Mouse (Mus musculus): Measurements from ENCODE around the gene Cd44. TPM values are rescaled to one million over a fixed set of nuclear protein-coding genes. Genes with fewer than 3 reads are reported as not detected.

The Cd44 gene
- polyA plus RNA-seq, 1 experiment from 2014 or later: 13.4 TPM

GRCm38 (mm10) chr2:102905604-102906003, 4.1 kb upstream of the Cd44 start:
- Histone ChIP-seq H3K36me3 (no peaks in the 10 kb centered on the region), H3K4me1 (peaks cover 22% of the 10 kb centered on the region), H3K27ac (no peak overlapping the region), H3K4me3 (no peak overlapping the region), H3K27me3 (ENCODE audit: insufficient read depth, poor library complexity, severe bottlenecking) (no peaks in the 10 kb centered on the region), H3K9me3 (no peaks in the 10 kb centered on the region)
- WGBS: 55% methylated on average over 3 of the region's 3 CpGs
- no peak for DNase-seq (ENCODE audit: low spot score)

- Histone ChIP-seq H3K27me3 (ENCODE audit: insufficient read depth, poor library complexity, severe bottlenecking) (no peaks in the 10 kb centered on the region), H3K4me1 (peaks cover 36% of the 10 kb centered on the region), H3K4me3 (peak overlapping the region; percentile 72), H3K9me3 (no peaks in the 10 kb centered on the region), H3K36me3 (no peaks in the 10 kb centered on the region), H3K27ac (peak overlapping the region; percentile 88)
- WGBS: 23% methylated on average over 3 of the region's 3 CpGs
- DNase-seq (ENCODE audit: low spot score): no peak
Observed at GRCm38 (mm10) chr2:102901828-102902223, 361 bp upstream of the Cd44 start.

GRCm38 (mm10) chr2:102900230-102900721, 1.2 kb downstream of the Cd44 start:
- no peaks in the 10 kb centered on the region for H3K36me3 ChIP-seq
- no peaks in the 10 kb centered on the region for H3K9me3 ChIP-seq
- H3K27ac ChIP-seq: peak overlapping the region; percentile 88
- peak overlapping the region; percentile 72 for H3K4me3 ChIP-seq
- H3K27me3 ChIP-seq (ENCODE audit: insufficient read depth, poor library complexity, severe bottlenecking): no peaks in the 10 kb centered on the region
- peaks cover 32% of the 10 kb centered on the region for H3K4me1 ChIP-seq
- DNase-seq (ENCODE audit: low spot score): no peak
- WGBS: 46% methylated on average over 7 of the region's 7 CpGs

- peaks cover 36% of the 10 kb centered on the region for H3K4me1 ChIP-seq
- no peaks in the 10 kb centered on the region for H3K36me3 ChIP-seq
- no peak overlapping the region; the same call in 1 of the 2 replicates for H3K27ac ChIP-seq
- WGBS: 50% methylated on average over 3 of the region's 3 CpGs
- no peaks in the 10 kb centered on the region for H3K27me3 ChIP-seq (ENCODE audit: insufficient read depth, poor library complexity, severe bottlenecking)
- no peaks in the 10 kb centered on the region for H3K9me3 ChIP-seq
- H3K4me3 ChIP-seq: peak overlapping the region; percentile 72; the same call in 1 of the 2 replicates
- no peak for DNase-seq (ENCODE audit: low spot score)
Observed at GRCm38 (mm10) chr2:102899238-102899637, 2.2 kb downstream of the Cd44 start.

GRCm38 (mm10) chr2:102898585-102898984, 2.9 kb downstream of the Cd44 start:
- H3K9me3 ChIP-seq: no peaks in the 10 kb centered on the region
- WGBS: 76% methylated on average over 3 of the region's 3 CpGs
- H3K4me1 ChIP-seq: peaks cover 36% of the 10 kb centered on the region

GRCm38 (mm10) chr2:102896154-102896553, 5.3 kb downstream of the Cd44 start:
- Histone ChIP-seq H3K4me3 (no peak overlapping the region), H3K4me1 (peaks cover 40% of the 10 kb centered on the region), H3K9me3 (no peaks in the 10 kb centered on the region), H3K27ac (no peak overlapping the region), H3K36me3 (no peaks in the 10 kb centered on the region), H3K27me3 (ENCODE audit: insufficient read depth, poor library complexity, severe bottlenecking) (no peaks in the 10 kb centered on the region)
- 81% methylated on average over 8 of the region's 8 CpGs for WGBS
- DNase-seq (ENCODE audit: low spot score): no peak

More at GRCm38 (mm10) chr2:102898585-102898984, 2.9 kb downstream of the Cd44 start:
- Histone ChIP-seq H3K27ac (no peak overlapping the region), H3K36me3 (no peaks in the 10 kb centered on the region), H3K27me3 (ENCODE audit: insufficient read depth, poor library complexity, severe bottlenecking) (no peaks in the 10 kb centered on the region), H3K4me3 (peak overlapping the region; percentile 72; the same call in 1 of the 2 replicates)
- no peak for DNase-seq (ENCODE audit: low spot score)

GRCm38 (mm10) chr2:102895197-102895596, 6.3 kb downstream of the Cd44 start:
- peaks cover 43% of the 10 kb centered on the region for H3K4me1 ChIP-seq
- H3K4me3 ChIP-seq: no peak overlapping the region
- DNase-seq (ENCODE audit: low spot score): no peak
- no peaks in the 10 kb centered on the region for H3K36me3 ChIP-seq
- H3K27me3 ChIP-seq (ENCODE audit: insufficient read depth, poor library complexity, severe bottlenecking): no peaks in the 10 kb centered on the region
- WGBS: 62% methylated on average over 1 of the region's 1 CpGs
- H3K27ac ChIP-seq: no peak overlapping the region
- H3K9me3 ChIP-seq: no peaks in the 10 kb centered on the region

GRCm38 (mm10) chr2:102894785-102895184, 6.7 kb downstream of the Cd44 start:
- 74% methylated on average over 4 of the region's 4 CpGs for WGBS
- Histone ChIP-seq H3K27me3 (ENCODE audit: insufficient read depth, poor library complexity, severe bottlenecking) (no peaks in the 10 kb centered on the region), H3K36me3 (no peaks in the 10 kb centered on the region), H3K4me1 (peaks cover 43% of the 10 kb centered on the region), H3K9me3 (no peaks in the 10 kb centered on the region), H3K27ac (no peak overlapping the region), H3K4me3 (no peak overlapping the region)
- no peak for DNase-seq (ENCODE audit: low spot score)

- H3K9me3 ChIP-seq: no peaks in the 10 kb centered on the region
Observed at GRCm38 (mm10) chr2:102888688-102889225, 12.7 kb downstream of the Cd44 start.

GRCm38 (mm10) chr2:102887137-102887536, 14.3 kb downstream of the Cd44 start:
- DNase-seq (ENCODE audit: low spot score): no peak
- Histone ChIP-seq H3K36me3 (no peaks in the 10 kb centered on the region), H3K27me3 (ENCODE audit: insufficient read depth, poor library complexity, severe bottlenecking) (no peaks in the 10 kb centered on the region), H3K4me1 (peaks cover 52% of the 10 kb centered on the region), H3K27ac (no peak overlapping the region), H3K9me3 (no peaks in the 10 kb centered on the region), H3K4me3 (no peak overlapping the region)
- WGBS: 90% methylated on average over 1 of the region's 1 CpGs

More at GRCm38 (mm10) chr2:102888688-102889225, 12.7 kb downstream of the Cd44 start:
- H3K4me1 ChIP-seq: peaks cover 47% of the 10 kb centered on the region
- H3K36me3 ChIP-seq: no peaks in the 10 kb centered on the region
- no peaks in the 10 kb centered on the region for H3K27me3 ChIP-seq (ENCODE audit: insufficient read depth, poor library complexity, severe bottlenecking)
- no peak overlapping the region for H3K4me3 ChIP-seq
- 2% methylated on average over 3 of the region's 3 CpGs for WGBS
- H3K27ac ChIP-seq: peak overlapping the region; percentile 69; the same call in 1 of the 2 replicates
- DNase-seq (ENCODE audit: low spot score): no peak

- no peak overlapping the region for H3K4me3 ChIP-seq
- DNase-seq (ENCODE audit: low spot score): no peak
- no peaks in the 10 kb centered on the region for H3K36me3 ChIP-seq
- H3K27me3 ChIP-seq (ENCODE audit: insufficient read depth, poor library complexity, severe bottlenecking): no peaks in the 10 kb centered on the region
- H3K27ac ChIP-seq: no peak overlapping the region
- H3K9me3 ChIP-seq: no peaks in the 10 kb centered on the region
- WGBS: 77% methylated on average over 6 of the region's 6 CpGs
- H3K4me1 ChIP-seq: peaks cover 53% of the 10 kb centered on the region
Observed at GRCm38 (mm10) chr2:102886306-102886935, 15.0 kb downstream of the Cd44 start.

- H3K36me3 ChIP-seq: no peaks in the 10 kb centered on the region
- no peak for DNase-seq (ENCODE audit: low spot score)
- peaks cover 44% of the 10 kb centered on the region for H3K4me1 ChIP-seq
- H3K27me3 ChIP-seq (ENCODE audit: insufficient read depth, poor library complexity, severe bottlenecking): no peaks in the 10 kb centered on the region
- H3K27ac ChIP-seq: peak overlapping the region; percentile 69; the same call in 1 of the 2 replicates
- no peaks in the 10 kb centered on the region for H3K9me3 ChIP-seq
- H3K4me3 ChIP-seq: no peak overlapping the region
- WGBS: 28% methylated on average over 6 of the region's 6 CpGs
Observed at GRCm38 (mm10) chr2:102882597-102883272, 18.7 kb downstream of the Cd44 start.

GRCm38 (mm10) chr2:102882004-102882588, 19.4 kb downstream of the Cd44 start:
- peaks cover 44% of the 10 kb centered on the region for H3K4me1 ChIP-seq
- no peak for DNase-seq (ENCODE audit: low spot score)

More at GRCm38 (mm10) chr2:102882004-102882588, 19.4 kb downstream of the Cd44 start:
- H3K36me3 ChIP-seq: no peaks in the 10 kb centered on the region
- no peaks in the 10 kb centered on the region for H3K9me3 ChIP-seq
- no peaks in the 10 kb centered on the region for H3K27me3 ChIP-seq (ENCODE audit: insufficient read depth, poor library complexity, severe bottlenecking)
- WGBS: 73% methylated on average over 8 of the region's 8 CpGs
- H3K27ac ChIP-seq: peak overlapping the region; percentile 69
- no peak overlapping the region for H3K4me3 ChIP-seq
